Mouse (Mus musculus): ENCODE results near the gene Hoxd8. TPM values are rescaled to one million over a fixed set of nuclear protein-coding genes. Genes with fewer than 3 reads are reported as not detected.
A peak's percentile ranks its signal among the peaks of the same experiment; 100 is the strongest.

Hoxd8 gene
- total RNA-seq, 2 experiments from 2014 or later, result not detected

- no peak for DNase-seq (ENCODE audit: extremely low spot score in 1 of 2, low spot score in 1 of 2)
These were observed 35.2 kb upstream of the Hoxd8 start for GRCm38 (mm10) chr2:74669230-74669578.

- DNase-seq (ENCODE audit: extremely low spot score in 1 of 2, low spot score in 1 of 2), result no peak
These were observed 34.7 kb upstream of the Hoxd8 start for GRCm38 (mm10) chr2:74669650-74670235.

GRCm38 (mm10) chr2:74670632-74671188, 33.7 kb upstream of the Hoxd8 start:
- no peak for DNase-seq (ENCODE audit: extremely low spot score in 1 of 2, low spot score in 1 of 2)

GRCm38 (mm10) chr2:74671847-74672246, 32.6 kb upstream of the Hoxd8 start:
- DNase-seq (ENCODE audit: extremely low spot score in 1 of 2, low spot score in 1 of 2), result no peak

GRCm38 (mm10) chr2:74672481-74673362, 31.7 kb upstream of the Hoxd8 start:
- peak in 1 of 2 experiments; percentile 44 for DNase-seq (ENCODE audit: extremely low spot score in 1 of 2, low spot score in 1 of 2)

- DNase-seq (ENCODE audit: extremely low spot score in 1 of 2, low spot score in 1 of 2), result no peak
These were observed 30.5 kb upstream of the Hoxd8 start for GRCm38 (mm10) chr2:74673835-74674425.

GRCm38 (mm10) chr2:74674881-74675665, 29.3 kb upstream of the Hoxd8 start, which contains the start of gene Hoxd12:
Gene Hoxd12 (plus strand): TSS chr2:74675013.
- DNase-seq (ENCODE audit: extremely low spot score in 1 of 2, low spot score in 1 of 2), result no peak

GRCm38 (mm10) chr2:74675666-74676282, 28.6 kb upstream of the Hoxd8 start:
- no peak for DNase-seq (ENCODE audit: extremely low spot score in 1 of 2, low spot score in 1 of 2)

GRCm38 (mm10) chr2:74676376-74677052, 27.9 kb upstream of the Hoxd8 start:
- DNase-seq (ENCODE audit: extremely low spot score in 1 of 2, low spot score in 1 of 2), result no peak

GRCm38 (mm10) chr2:74677106-74677505, 27.3 kb upstream of the Hoxd8 start:
- no peak for DNase-seq (ENCODE audit: extremely low spot score in 1 of 2, low spot score in 1 of 2)

- no peak for DNase-seq (ENCODE audit: extremely low spot score in 1 of 2, low spot score in 1 of 2)
These were observed 25.4 kb upstream of the Hoxd8 start, which contains the start of gene Hoxd11 for GRCm38 (mm10) chr2:74678891-74679595. Gene Hoxd11 (plus strand): TSS chr2:74679557.

GRCm38 (mm10) chr2:74679596-74679971, 24.8 kb upstream of the Hoxd8 start:
- no peak for DNase-seq (ENCODE audit: extremely low spot score in 1 of 2, low spot score in 1 of 2)

- DNase-seq (ENCODE audit: extremely low spot score in 1 of 2, low spot score in 1 of 2), result no peak
These were observed 24.4 kb upstream of the Hoxd8 start for GRCm38 (mm10) chr2:74679980-74680379.

GRCm38 (mm10) chr2:74680561-74681398, 23.6 kb upstream of the Hoxd8 start:
- DNase-seq (ENCODE audit: extremely low spot score in 1 of 2, low spot score in 1 of 2), result no peak

GRCm38 (mm10) chr2:74681594-74682531, 22.6 kb upstream of the Hoxd8 start:
- no peak for DNase-seq (ENCODE audit: extremely low spot score in 1 of 2, low spot score in 1 of 2)

GRCm38 (mm10) chr2:74682796-74683195, 21.6 kb upstream of the Hoxd8 start:
- no peak for DNase-seq (ENCODE audit: extremely low spot score in 1 of 2, low spot score in 1 of 2)

- no peak for DNase-seq (ENCODE audit: extremely low spot score in 1 of 2, low spot score in 1 of 2)
These were observed 20.9 kb upstream of the Hoxd8 start for GRCm38 (mm10) chr2:74683471-74683951.

Measured in layer of hippocampus, postnatal 25 days (tissue).